Mouse (Mus musculus): ENCODE measurements around the gene Ttc41. TPM values are rescaled to one million over a fixed set of nuclear protein-coding genes. Genes with fewer than 3 reads are reported as not detected.

Gene Ttc41
- polyA plus RNA-seq, 1 experiment from 2014 or later: 1.5 TPM

DNA sequence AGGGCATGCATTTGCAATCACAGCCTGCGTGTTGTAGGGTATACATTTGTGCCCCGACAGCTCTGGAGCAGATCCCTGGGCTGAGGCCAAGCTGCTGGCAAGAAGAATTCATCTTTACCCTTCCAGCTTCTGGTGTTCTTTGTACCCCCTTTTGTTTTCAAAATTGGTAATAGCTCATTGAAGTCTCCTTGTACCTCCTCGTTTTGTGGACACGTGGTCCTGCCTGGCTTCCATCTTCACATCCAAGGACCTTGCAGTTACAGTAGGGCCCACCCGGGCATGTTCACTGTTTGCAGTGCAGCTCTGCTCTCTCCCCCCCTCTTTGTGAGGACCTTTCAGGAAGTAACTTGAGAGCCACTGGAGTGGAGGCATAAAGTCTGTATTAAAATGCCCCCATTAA, 82.6 kb downstream of the Ttc41 start:
- no peaks in the 10 kb centered on the region for H3K9me3 ChIP-seq (ENCODE audit: control insufficient read depth, low read length)
- 48% methylated on average over 5 of the region's 5 CpGs for WGBS
- H3K27ac ChIP-seq (ENCODE audit: low read length): no peak overlapping the region
- no peaks in the 10 kb centered on the region for H3K4me1 ChIP-seq (ENCODE audit: control insufficient read depth, insufficient read depth, low read length)
- H3K27me3 ChIP-seq (replicated peaks; ENCODE audit: control insufficient read depth, insufficient read depth, low read length): no peaks in the 10 kb centered on the region
- no peaks in the 10 kb centered on the region for H3K36me3 ChIP-seq (ENCODE audit: control insufficient read depth, insufficient read depth, low read length)
- no peak for ATAC-seq
- no peak overlapping the region for H3K4me2 ChIP-seq (ENCODE audit: low read depth, low read length)
- no peak overlapping the region for H3K4me3 ChIP-seq (ENCODE audit: low read length)
- H3K9ac ChIP-seq (ENCODE audit: low read depth, low read length): no peak overlapping the region

GRCm38 (mm10) chr10:86789146-86789672, 83.6 kb downstream of the Ttc41 start:
- ATAC-seq: no peak
- H3K4me1 ChIP-seq (ENCODE audit: control insufficient read depth, insufficient read depth, low read length): no peaks in the 10 kb centered on the region
- H3K4me2 ChIP-seq (ENCODE audit: low read depth, low read length): no peak overlapping the region
- H3K27ac ChIP-seq (ENCODE audit: low read length): no peak overlapping the region
- no peaks in the 10 kb centered on the region for H3K27me3 ChIP-seq (replicated peaks; ENCODE audit: control insufficient read depth, insufficient read depth, low read length)
- no peak overlapping the region for H3K4me3 ChIP-seq (ENCODE audit: low read length)
- no peaks in the 10 kb centered on the region for H3K9me3 ChIP-seq (ENCODE audit: control insufficient read depth, low read length)
- no peak overlapping the region for H3K9ac ChIP-seq (ENCODE audit: low read depth, low read length)
- WGBS: 85% methylated on average over 7 of the region's 7 CpGs
- no peaks in the 10 kb centered on the region for H3K36me3 ChIP-seq (ENCODE audit: control insufficient read depth, insufficient read depth, low read length)

- ATAC-seq: no peak
- Histone ChIP-seq H3K9ac (ENCODE audit: low read depth, low read length) (no peak overlapping the region), H3K9me3 (ENCODE audit: control insufficient read depth, low read length) (no peaks in the 10 kb centered on the region), H3K27me3 (replicated peaks; ENCODE audit: control insufficient read depth, insufficient read depth, low read length) (no peaks in the 10 kb centered on the region), H3K27ac (ENCODE audit: low read length) (0 out of 2 replicates have a peak overlapping the region, but pooled peaks have one; percentile 11), H3K36me3 (ENCODE audit: control insufficient read depth, insufficient read depth, low read length) (no peaks in the 10 kb centered on the region), H3K4me1 (ENCODE audit: control insufficient read depth, insufficient read depth, low read length) (no peaks in the 10 kb centered on the region), H3K4me2 (ENCODE audit: low read depth, low read length) (no peak overlapping the region), H3K4me3 (ENCODE audit: low read length) (no peak overlapping the region)
- WGBS: 44% methylated on average over 7 of the region's 7 CpGs
Observed at GRCm38 (mm10) chr10:86791507-86792184, 86.0 kb downstream of the Ttc41 start.

GRCm38 (mm10) chr10:86793509-86793951, 87.9 kb downstream of the Ttc41 start:
- Histone ChIP-seq H3K27ac (ENCODE audit: low read length) (no peak overlapping the region), H3K9ac (ENCODE audit: low read depth, low read length) (no peak overlapping the region), H3K4me2 (ENCODE audit: low read depth, low read length) (no peak overlapping the region), H3K4me3 (ENCODE audit: low read length) (no peak overlapping the region), H3K4me1 (ENCODE audit: control insufficient read depth, insufficient read depth, low read length) (no peaks in the 10 kb centered on the region), H3K9me3 (ENCODE audit: control insufficient read depth, low read length) (no peaks in the 10 kb centered on the region), H3K27me3 (replicated peaks; ENCODE audit: control insufficient read depth, insufficient read depth, low read length) (no peaks in the 10 kb centered on the region), H3K36me3 (ENCODE audit: control insufficient read depth, insufficient read depth, low read length) (no peaks in the 10 kb centered on the region)
- ATAC-seq: no peak
- WGBS: 57% methylated on average over 2 of the region's 2 CpGs

GRCm38 (mm10) chr10:86794196-86794595, 88.6 kb downstream of the Ttc41 start:
- 88% methylated on average over 4 of the region's 4 CpGs for WGBS

GRCm38 (mm10) chr10:86794794-86795535, 89.4 kb downstream of the Ttc41 start:
- Histone ChIP-seq H3K36me3 (ENCODE audit: control insufficient read depth, insufficient read depth, low read length) (no peaks in the 10 kb centered on the region), H3K9me3 (ENCODE audit: control insufficient read depth, low read length) (no peaks in the 10 kb centered on the region), H3K27me3 (replicated peaks; ENCODE audit: control insufficient read depth, insufficient read depth, low read length) (no peaks in the 10 kb centered on the region), H3K4me1 (ENCODE audit: control insufficient read depth, insufficient read depth, low read length) (no peaks in the 10 kb centered on the region), H3K9ac (ENCODE audit: low read depth, low read length) (no peak overlapping the region), H3K4me3 (ENCODE audit: low read length) (no peak overlapping the region), H3K4me2 (ENCODE audit: low read depth, low read length) (no peak overlapping the region), H3K27ac (ENCODE audit: low read length) (no peak overlapping the region)
- ATAC-seq: no peak
- WGBS: 88% methylated on average over 9 of the region's 9 CpGs

More at GRCm38 (mm10) chr10:86794196-86794595, 88.6 kb downstream of the Ttc41 start:
- Histone ChIP-seq H3K9me3 (ENCODE audit: control insufficient read depth, low read length) (no peaks in the 10 kb centered on the region), H3K9ac (ENCODE audit: low read depth, low read length) (no peak overlapping the region), H3K27ac (ENCODE audit: low read length) (no peak overlapping the region), H3K27me3 (replicated peaks; ENCODE audit: control insufficient read depth, insufficient read depth, low read length) (no peaks in the 10 kb centered on the region), H3K4me1 (ENCODE audit: control insufficient read depth, insufficient read depth, low read length) (no peaks in the 10 kb centered on the region), H3K36me3 (ENCODE audit: control insufficient read depth, insufficient read depth, low read length) (no peaks in the 10 kb centered on the region), H3K4me2 (ENCODE audit: low read depth, low read length) (no peak overlapping the region), H3K4me3 (ENCODE audit: low read length) (no peak overlapping the region)
- no peak for ATAC-seq

GRCm38 (mm10) chr10:86796073-86796741, 90.6 kb downstream of the Ttc41 start:
- no peak overlapping the region for H3K27ac ChIP-seq (ENCODE audit: low read length)
- H3K9ac ChIP-seq (ENCODE audit: low read depth, low read length): no peak overlapping the region
- WGBS: 94% methylated on average over 5 of the region's 5 CpGs
- H3K36me3 ChIP-seq (ENCODE audit: control insufficient read depth, insufficient read depth, low read length): no peaks in the 10 kb centered on the region
- H3K4me1 ChIP-seq (ENCODE audit: control insufficient read depth, insufficient read depth, low read length): no peaks in the 10 kb centered on the region
- no peak overlapping the region for H3K4me2 ChIP-seq (ENCODE audit: low read depth, low read length)
- no peak overlapping the region for H3K4me3 ChIP-seq (ENCODE audit: low read length)
- no peaks in the 10 kb centered on the region for H3K27me3 ChIP-seq (replicated peaks; ENCODE audit: control insufficient read depth, insufficient read depth, low read length)
- ATAC-seq: no peak
- H3K9me3 ChIP-seq (ENCODE audit: control insufficient read depth, low read length): no peaks in the 10 kb centered on the region

DNA sequence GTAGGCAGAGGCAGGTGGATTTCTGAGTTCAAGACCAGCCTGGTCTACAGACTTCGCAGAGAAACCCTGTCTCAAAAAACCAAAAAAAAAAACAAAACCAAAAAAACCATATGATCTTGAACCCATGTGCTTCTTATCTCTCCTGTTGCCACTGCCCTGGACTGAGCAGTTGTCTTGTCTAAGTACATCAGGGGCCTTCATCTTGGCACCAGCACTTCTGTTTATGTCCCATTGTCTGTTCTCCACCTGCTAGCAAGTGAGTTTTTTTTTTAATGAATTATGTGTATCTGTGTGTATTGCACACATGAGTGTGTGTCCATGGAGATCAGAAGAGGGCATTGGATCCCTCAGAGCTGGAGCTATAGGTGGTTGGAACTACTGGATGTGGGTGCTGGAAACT, 101.8 kb downstream of the Ttc41 start:
- no peak overlapping the region for H3K9ac ChIP-seq (ENCODE audit: low read depth, low read length)
- WGBS: 100% methylated on average over 1 of the region's 1 CpGs

DNA sequence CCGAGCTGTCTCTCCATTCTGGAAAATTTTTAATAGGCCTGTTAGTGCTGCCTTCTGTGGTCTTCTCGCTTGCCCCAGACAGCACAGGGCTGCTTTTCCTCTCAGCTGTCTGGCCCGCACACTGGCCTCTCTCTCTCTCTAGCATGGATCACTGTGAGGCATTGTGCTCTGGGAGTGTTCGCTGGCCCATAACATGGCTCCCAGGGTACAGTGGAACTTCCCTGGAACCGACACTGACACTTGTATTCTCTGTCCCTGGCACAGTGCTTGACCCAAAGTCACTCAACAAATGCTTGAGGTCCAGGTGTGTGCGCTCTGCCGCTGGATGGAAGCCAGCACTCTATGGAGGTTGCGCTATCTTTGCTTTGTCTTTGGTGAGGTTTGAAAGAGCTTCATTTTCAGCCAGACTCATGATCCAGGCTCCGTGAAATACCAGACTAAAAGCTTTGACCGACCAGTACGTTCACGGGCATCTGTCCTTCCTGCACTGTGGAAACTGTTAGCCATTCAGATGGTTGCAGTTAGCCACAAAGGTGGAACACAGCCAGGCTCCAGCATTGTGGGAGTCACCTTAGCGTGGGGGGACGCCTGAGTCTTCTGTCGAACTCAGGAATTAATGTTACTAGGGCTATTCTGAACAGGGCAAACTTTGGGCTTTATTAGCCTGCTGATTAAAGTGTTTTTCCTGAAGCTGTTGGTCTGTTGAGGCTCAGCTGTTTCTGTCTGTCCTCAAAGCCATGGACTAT, 102.6 kb downstream of the Ttc41 start:
- H3K4me3 ChIP-seq (ENCODE audit: low read length): no peak overlapping the region
- no peak overlapping the region for H3K4me2 ChIP-seq (ENCODE audit: low read depth, low read length)
- no peaks in the 10 kb centered on the region for H3K27me3 ChIP-seq (replicated peaks; ENCODE audit: control insufficient read depth, insufficient read depth, low read length)
- WGBS: 79% methylated on average over 15 of the region's 15 CpGs
- no peak overlapping the region for H3K27ac ChIP-seq (ENCODE audit: low read length)
- H3K9me3 ChIP-seq (ENCODE audit: control insufficient read depth, low read length): no peaks in the 10 kb centered on the region
- H3K4me1 ChIP-seq (ENCODE audit: control insufficient read depth, insufficient read depth, low read length): no peaks in the 10 kb centered on the region
- H3K36me3 ChIP-seq (ENCODE audit: control insufficient read depth, insufficient read depth, low read length): no peaks in the 10 kb centered on the region
- H3K9ac ChIP-seq (ENCODE audit: low read depth, low read length): no peak overlapping the region
- ATAC-seq: no peak

More for the DNA sequence above, 101.8 kb downstream of the Ttc41 start:
- Histone ChIP-seq H3K9me3 (ENCODE audit: control insufficient read depth, low read length) (no peaks in the 10 kb centered on the region), H3K27me3 (replicated peaks; ENCODE audit: control insufficient read depth, insufficient read depth, low read length) (no peaks in the 10 kb centered on the region), H3K27ac (ENCODE audit: low read length) (no peak overlapping the region), H3K4me3 (ENCODE audit: low read length) (no peak overlapping the region), H3K36me3 (ENCODE audit: control insufficient read depth, insufficient read depth, low read length) (no peaks in the 10 kb centered on the region), H3K4me1 (ENCODE audit: control insufficient read depth, insufficient read depth, low read length) (no peaks in the 10 kb centered on the region), H3K4me2 (ENCODE audit: low read depth, low read length) (no peak overlapping the region)
- no peak for ATAC-seq

Measured in intestine, embryonic 16.5 days (tissue).